Mouse (Mus musculus) ovary, postnatal 36 days (tissue): Measurements from ENCODE around the gene St3gal4.
"Not testable (repeated sequence)": the region's sequence is repeated elsewhere in the genome, so short reads cannot be mapped to it uniquely, and the experiment has no call there.

Experiments used
- DNase-seq: peaks from one replicate; pipeline ENCODE4 v3.0.0; 2022; ENCODE audit warnings: low spot score, mixed read lengths

St3gal4 gene

GRCm38 (mm10) chr9:35119168-35119567 lies at the start of gene St3gal4:
Gene St3gal4, minus strand, starts transcription at chr9:35119268.
- DNase-seq = no peak

GRCm38 (mm10) chr9:35166798-35167635 lies 47.9 kb upstream of the St3gal4 start:
- DNase-seq = no peak

DNA sequence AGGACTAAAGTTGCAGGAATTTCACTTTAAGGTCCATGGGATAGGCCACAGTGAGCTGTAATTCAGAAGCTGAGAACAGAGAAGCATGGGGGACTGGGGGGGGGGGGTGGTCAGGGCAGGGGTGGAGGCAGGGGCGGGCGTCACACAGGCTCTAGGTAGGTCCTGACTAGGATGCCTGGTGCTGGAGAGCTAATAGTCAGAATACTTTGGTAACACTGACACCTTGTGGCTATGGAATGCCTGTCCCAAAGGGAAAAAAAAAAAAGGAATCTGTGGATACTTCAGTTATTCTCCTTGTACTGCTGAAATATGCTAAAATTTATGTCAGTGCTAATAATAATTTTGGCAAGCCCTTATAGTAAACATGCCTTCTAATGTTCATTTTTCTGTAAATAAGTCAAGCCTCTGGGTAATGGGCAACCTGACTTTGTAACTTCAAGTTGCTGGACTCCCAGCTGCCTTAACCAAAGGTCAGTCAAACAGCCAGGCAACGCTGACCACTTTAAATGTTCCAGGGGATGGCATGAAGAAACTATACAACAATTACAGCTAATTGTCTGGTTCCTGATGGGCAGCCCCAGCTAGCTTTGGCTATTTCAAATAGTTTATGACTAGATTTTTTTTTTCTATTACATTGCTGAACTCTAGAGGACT lies 47.2 kb upstream of the St3gal4 start:
- no peak for DNase-seq

DNA sequence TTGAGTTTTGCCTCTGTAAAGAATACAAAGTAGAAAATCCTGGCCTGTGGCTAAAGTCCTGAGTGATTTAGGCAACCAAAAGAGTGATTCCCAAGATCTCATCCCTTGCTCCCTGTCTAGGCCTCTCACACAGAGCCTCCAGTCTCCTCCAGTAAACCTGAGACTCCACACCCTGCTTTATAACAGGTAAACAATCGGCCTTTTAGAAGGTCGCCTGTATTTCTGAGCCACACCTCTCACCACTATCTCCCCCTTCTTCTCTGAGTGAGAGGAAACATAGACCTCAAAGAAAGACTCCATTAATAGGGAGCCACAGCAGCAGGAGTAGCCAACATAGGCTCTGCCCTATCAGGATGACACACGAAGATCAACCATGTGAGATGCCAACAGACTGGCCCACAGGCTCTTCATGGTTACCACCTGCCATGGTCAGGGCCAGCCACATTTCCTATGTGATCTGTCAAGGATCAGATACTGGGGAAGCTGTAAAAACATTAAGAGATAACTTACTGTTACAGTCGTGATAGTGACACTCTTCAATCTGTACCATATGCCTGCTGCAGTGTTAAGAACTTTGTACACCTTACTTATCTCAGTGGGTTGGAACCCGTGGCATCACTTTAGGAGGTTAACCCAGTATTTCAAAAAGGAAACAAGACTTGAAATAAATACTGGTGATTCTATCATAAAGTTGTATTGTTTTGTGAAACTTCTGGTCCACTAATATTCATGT lies 45.2 kb upstream of the St3gal4 start:
- DNase-seq = no peak

DNA sequence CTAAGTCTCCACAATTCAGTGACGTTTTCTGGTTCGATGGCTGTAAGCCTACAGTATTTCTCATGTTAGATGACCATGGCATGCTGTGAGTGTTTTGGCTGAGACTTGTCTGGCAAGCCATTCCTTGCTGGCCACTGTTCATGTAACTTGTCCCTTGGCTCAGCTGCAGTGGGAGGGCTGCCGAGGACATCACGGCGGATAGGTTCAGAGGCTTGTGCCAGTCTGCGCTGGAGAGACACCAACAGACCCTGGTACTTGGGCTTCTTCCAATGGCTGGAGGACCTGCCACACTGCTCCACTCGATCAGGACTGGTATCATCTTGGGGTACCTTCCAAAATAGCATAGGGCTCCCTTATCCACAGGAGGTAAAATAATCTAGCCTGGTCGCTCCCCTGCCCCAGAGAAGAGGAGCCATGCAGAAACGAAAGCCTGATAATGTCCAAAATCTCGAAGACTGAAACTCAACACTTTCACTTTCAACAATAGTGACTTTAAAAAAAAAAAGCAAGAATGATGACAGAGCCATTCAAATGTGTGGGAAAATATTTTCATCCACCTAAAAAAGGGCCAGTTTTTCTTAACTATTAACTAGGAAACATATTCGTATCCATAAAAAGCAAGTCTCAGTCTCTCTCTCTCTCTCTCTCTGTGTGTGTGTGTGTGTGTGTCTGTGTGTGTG lies 44.1 kb upstream of the St3gal4 start:
- DNase-seq = peak; percentile 59

GRCm38 (mm10) chr9:35161721-35162120 lies 42.7 kb upstream of the St3gal4 start:
- DNase-seq = no peak

GRCm38 (mm10) chr9:35160662-35161061 lies 41.6 kb upstream of the St3gal4 start:
- DNase-seq = no peak

GRCm38 (mm10) chr9:35158477-35158876 lies 39.4 kb upstream of the St3gal4 start:
- no peak for DNase-seq

DNA sequence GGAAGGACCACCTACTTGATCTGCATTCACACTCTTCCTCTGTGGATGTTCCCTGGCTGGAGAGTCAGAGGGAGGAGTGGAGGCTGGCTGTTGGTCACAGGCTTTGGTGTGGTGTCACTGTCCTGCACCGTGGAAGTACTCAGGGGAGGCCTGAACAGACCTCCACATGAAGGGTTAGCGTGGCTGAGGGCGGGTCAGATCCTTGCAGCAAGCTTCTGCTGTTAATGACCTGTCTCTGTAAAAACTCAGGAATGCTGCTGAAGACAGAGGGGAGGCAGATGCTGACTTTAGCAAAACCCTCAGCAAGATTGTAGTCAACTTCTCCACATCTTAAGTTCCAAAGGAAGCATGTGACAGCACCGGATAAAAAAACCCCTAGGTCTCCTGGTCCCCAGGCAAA lies 37.8 kb upstream of the St3gal4 start:
- no peak for DNase-seq

DNA sequence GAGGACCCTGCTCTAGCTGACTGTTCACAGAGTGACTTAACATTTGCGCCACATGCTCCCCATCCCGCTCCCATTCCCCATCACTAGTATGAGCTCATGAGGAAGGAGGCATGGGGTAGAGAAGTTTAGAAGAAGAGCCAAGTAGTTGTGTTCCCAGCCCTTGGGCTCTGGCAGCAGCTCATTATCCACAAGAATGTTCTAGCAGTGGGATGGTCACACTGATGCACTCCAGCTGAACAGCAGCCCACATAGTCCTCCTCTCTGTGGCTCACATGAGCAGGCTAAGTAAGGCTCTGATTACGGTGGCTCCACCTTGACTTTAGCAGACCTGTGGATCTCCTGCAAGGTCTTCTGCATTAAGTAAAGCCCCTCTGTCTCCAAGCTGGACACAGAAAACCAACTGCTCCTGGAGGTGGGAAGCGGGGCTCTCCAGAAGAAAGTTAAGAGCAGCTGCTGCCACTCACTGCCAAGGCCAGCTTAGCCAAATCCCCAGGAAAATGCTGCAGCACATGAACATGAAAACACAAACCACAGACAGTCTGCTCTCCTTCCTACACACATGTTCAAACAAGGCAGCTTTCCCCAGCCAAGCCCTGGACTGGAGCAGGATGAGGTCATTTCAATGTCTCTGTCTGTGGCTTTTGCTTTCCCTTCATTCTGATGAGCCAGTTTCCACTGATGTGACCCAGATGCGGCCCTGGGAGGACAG lies 37.1 kb upstream of the St3gal4 start:
- DNase-seq = no peak

- no peak for DNase-seq
These were observed 33.9 kb upstream of the St3gal4 start for GRCm38 (mm10) chr9:35152923-35153322.

DNA sequence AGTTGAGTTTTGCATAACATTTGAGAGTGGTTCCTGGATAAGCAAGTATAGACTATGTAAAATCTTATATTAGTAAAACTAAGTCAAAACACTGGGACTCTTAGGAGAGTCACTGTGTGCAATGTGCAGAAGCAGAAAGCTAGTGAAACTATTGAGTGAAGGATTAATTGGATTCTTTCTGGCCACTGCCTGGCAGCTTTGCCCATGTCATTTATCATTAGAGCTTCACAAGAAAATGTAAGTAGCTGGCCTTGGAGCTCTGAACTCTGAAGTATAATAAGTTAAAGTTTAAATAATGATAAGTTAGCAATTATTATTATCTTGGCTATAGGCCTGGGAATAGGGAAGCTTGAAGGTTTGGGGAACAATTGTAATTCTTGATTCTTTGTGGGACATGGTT lies 29.8 kb upstream of the St3gal4 start:
- DNase-seq = not testable (repeated sequence)

DNA sequence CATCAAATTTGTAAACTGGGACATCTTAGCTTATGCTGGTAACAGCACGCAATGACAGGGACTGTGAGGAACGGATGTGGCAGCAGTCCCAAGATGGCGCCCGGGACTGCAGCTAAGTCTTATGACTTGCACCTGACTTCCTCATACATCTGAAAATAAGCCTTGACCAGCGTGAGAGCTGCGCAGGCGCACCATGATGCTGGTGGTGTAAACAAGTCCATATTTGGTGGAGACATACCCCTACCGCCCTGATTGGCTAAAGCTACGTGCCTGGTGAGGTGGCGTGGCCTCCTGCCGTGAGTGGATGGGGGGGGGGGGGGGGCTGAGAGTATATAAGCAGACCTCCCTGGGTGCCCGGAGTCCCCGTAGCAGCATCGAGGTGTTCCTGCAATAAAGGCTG lies 28.2 kb upstream of the St3gal4 start:
- not testable (repeated sequence) for DNase-seq

DNA sequence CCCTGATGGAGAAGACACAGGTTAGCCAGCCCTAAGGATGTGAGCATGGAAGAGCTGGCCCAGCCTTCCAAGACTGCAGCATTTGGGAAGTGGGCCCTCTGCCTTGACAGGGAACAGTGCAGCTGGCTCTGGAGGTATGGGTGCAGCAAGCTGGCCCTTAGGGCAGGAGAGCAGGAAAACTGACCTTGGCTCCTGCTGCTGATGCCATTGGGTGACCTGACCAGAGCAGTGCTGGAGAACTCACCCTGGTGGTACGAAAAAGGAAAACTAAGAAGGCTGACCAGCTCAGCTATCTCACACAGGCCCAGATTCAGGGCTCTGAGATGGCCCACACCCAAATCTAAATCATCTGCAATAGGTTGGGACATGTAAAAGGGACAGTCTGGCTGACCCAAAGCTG lies 26.8 kb upstream of the St3gal4 start:
- no peak for DNase-seq

DNA sequence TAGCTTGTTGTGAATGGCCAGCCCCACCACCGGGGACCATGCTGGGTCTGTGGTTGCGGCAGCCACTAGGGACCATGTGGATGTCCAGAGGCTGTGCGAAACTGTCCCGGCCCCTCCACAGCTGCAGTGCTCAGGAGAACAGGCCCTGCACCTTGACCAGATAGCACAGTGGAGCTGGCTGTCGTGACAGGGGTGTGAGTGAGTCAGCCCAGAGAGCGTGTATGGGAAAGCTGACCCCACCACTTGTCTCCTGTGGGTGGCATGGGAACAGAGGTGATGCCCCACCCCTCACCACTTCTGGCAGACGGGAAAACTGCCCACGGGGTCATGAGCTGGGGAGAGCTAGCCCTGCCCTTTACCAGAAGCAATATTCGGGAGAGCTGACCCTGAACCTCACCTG lies 26.1 kb upstream of the St3gal4 start:
- no peak for DNase-seq

DNA sequence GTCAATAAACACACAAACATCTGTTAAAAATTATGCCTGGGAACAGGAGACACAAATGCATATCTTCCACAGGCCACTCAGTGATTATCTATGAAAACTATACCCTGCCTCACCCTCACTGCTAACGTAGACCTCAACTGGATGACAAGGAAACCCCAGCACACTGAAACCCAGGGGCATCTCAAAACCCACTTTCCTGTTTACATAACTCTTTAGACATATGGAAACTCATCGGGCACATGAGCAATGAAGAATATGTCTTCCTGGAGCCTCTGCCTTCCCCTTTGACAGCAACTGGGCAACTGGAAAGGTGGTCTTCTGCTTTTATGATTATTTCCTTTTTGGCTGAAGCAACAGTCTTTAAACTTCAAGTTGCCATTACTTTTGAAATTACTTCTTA lies 23.2 kb upstream of the St3gal4 start:
- no peak for DNase-seq

- no peak for DNase-seq
These were observed 20.2 kb upstream of the St3gal4 start for GRCm38 (mm10) chr9:35139231-35139744.

DNA sequence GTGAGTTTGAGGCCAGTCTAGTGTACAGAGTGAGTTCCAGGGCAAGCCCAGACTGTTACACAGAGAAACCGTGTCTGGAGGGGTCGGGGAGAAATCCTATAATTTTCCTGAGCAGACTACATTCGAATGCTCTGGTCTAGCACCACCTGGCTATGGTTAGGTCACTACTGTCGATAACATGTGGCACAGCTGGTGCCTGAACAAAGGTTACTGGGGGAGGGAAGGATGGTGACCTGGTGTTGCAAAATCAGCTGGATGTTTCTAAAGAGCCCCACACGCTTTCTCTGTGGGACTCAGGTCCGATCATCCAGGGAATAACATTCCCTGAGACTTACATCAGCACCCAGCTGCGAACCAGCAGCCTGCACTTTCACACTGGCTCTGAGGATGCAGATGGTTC lies 19.0 kb upstream of the St3gal4 start:
- no peak for DNase-seq

DNA sequence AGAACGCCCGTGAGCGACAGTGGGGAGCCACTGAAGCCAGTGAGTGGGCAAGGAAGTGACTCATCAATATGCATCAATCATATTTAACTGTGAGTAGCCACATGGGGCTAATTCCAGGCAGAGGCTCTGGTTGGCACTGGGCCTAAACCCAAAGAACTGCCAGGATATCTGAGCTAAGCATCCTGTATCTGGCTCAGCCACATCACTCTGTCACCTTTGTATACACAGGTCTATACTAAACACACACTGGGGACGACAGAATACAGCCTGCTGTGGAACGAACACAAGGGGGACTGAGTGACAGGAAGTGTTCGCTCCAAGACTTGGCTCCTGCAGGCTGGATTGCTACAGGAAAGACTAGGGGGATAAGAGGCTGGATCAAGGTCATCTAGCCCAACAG lies 16.5 kb upstream of the St3gal4 start:
- DNase-seq = no peak

DNA sequence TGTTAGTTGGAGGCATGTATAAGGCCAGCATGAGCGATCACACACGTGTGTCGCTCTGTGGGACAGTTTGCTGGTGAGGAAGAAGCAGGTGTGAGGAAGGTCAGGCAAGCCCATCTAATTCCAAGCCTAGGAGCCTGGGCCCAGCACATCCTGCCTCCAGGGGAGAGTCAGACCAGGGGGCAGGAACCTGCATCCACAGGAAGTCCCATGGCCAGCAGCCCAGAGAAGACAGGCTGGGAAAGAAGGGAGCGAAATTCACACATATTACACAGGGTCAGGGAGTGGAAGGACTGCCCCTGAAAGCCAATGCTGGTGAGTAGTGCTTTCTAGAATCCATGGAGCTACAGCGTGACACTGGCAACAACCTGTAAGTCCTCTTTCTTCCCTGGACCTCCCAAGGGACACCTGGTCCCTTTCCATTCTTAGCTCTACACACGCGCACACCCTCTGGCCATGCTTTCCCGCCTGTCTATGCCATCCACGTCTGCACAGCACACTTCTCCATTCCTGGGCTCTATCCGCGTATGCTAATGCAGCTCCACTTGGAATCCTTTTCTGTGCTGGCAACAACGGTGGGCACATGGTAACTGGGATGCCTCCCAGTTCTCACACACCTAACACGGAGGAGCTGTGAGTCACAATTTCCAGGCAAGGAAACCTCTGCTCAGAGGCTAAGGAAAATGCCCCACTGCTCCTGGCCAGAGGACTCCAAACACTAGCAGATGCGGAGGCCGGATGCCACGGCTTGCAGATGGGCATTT lies 12.7 kb upstream of the St3gal4 start:
- no peak for DNase-seq

GRCm38 (mm10) chr9:35128995-35129418 lies 9.9 kb upstream of the St3gal4 start:
- no peak for DNase-seq
